Mouse (Mus musculus) granulocyte monocyte progenitor cell, adult 5-6 weeks (primary cell): ENCODE results near the gene Fam193a. TPM values are rescaled to one million over a fixed set of nuclear protein-coding genes. Genes with fewer than 3 reads are reported as not detected.

ENCODE experiments used
- ATAC-seq: replicated peaks from 2 replicates; pipeline ENCODE4 v1.8.0; 2016; ENCODE audit warnings: mild to moderate bottlenecking, moderate TSS enrichment, inconsistent platforms; ENCODE audit not compliant: poor library complexity, severe bottlenecking
- total RNA-seq, 2 experiments: library from RNA; stranded (forward) in 1 of 2; stranded (reverse) in 1 of 2; fragments of 200-712, 200-1000 nt in 1 of 2; fragments of >200 nt in 1 of 2; fragmentation: Nextera tagmentation in 1 of 2; gene quantifications; 2 replicates each; pipeline ENCODE4 v1.2.3; 2014 to 2017

Gene Fam193a
- total RNA-seq, 2 experiments from 2014 or later: 25.0 to 31.7 TPM

GRCm38 (mm10) chr5:34515096-34515495 is 145.4 kb downstream of the Fam193a start:
- ATAC-seq: no peak

GRCm38 (mm10) chr5:34517913-34518312 is 148.2 kb downstream of the Fam193a start:
- ATAC-seq: peak; percentile 53

- peak; percentile 51 for ATAC-seq
Measured at GRCm38 (mm10) chr5:34519389-34519910, 149.7 kb downstream of the Fam193a start.

GRCm38 (mm10) chr5:34520458-34521209 is 150.9 kb downstream of the Fam193a start:
- ATAC-seq: peak; percentile 56

GRCm38 (mm10) chr5:34521337-34521736 is 151.6 kb downstream of the Fam193a start:
- ATAC-seq: no peak

- no peak for ATAC-seq
Measured at GRCm38 (mm10) chr5:34523958-34524485, 154.3 kb downstream of the Fam193a start.

GRCm38 (mm10) chr5:34524511-34524910 is 154.8 kb downstream of the Fam193a start:
- ATAC-seq: no peak

GRCm38 (mm10) chr5:34525663-34526476 is 156.1 kb downstream of the Fam193a start, which contains the start of gene Sh3bp2:
TSS of gene Sh3bp2 (plus strand) at chr5:34525838.
- peak; percentile 95 for ATAC-seq

- no peak for ATAC-seq
Measured at GRCm38 (mm10) chr5:34526477-34526775, 156.7 kb downstream of the Fam193a start.

- ATAC-seq: no peak
Measured at GRCm38 (mm10) chr5:34527352-34527751, 157.6 kb downstream of the Fam193a start.

GRCm38 (mm10) chr5:34528724-34529123 is 159.0 kb downstream of the Fam193a start:
- ATAC-seq: no peak

GRCm38 (mm10) chr5:34530116-34530515 is 160.4 kb downstream of the Fam193a start:
- ATAC-seq: no peak

GRCm38 (mm10) chr5:34530687-34531086 is 161.0 kb downstream of the Fam193a start:
- ATAC-seq: no peak

GRCm38 (mm10) chr5:34533066-34533465 is 163.3 kb downstream of the Fam193a start:
- ATAC-seq: no peak

- ATAC-seq: peak; percentile 60
Measured at GRCm38 (mm10) chr5:34533820-34534219, 164.1 kb downstream of the Fam193a start.

- ATAC-seq: peak; percentile 38
Measured at GRCm38 (mm10) chr5:34534776-34535581, 165.2 kb downstream of the Fam193a start.

GRCm38 (mm10) chr5:34535831-34536230 is 166.1 kb downstream of the Fam193a start:
- no peak for ATAC-seq
